Mouse (Mus musculus) neutrophil, adult 65 days (primary cell): ENCODE measurements around the gene S1pr1. TPM values are rescaled to one million over a fixed set of nuclear protein-coding genes. Genes with fewer than 3 reads are reported as not detected.

Experiments used
- total RNA-seq: library from RNA; stranded (reverse); gene quantifications from 2 replicates; pipeline ENCODE4 v1.2.4, GENCODE M21; 2023

S1pr1 gene
- 2.3 and 3.1 TPM in 2 replicates for total RNA-seq

GRCm38 (mm10) chr3:115714671-115715651, at the start of gene S1pr1:
S1pr1 (minus strand) TSS chr3:115715072.

Other genes starting within 250 kb of the S1pr1 start
- 4.9 and 5.6 TPM in 2 replicates for gene Dph5, start 172.8 kb upstream of the S1pr1 start, total RNA-seq